Mouse (Mus musculus) E14TG2a.4 (cell line): ENCODE data around the gene Wdr44.
"Not testable (repeated sequence)": the region's sequence is repeated elsewhere in the genome, so short reads cannot be mapped to it uniquely, and the experiment has no call there.

Experiments used
- H3K27me3 ChIP-seq: 2 replicates; pipeline ENCODE4 v1.6.1; 2014; ENCODE audit warnings: low read length, control low read depth; ENCODE audit not compliant: insufficient read depth
- H3K36me3 ChIP-seq: 2 replicates; pipeline ENCODE4 v1.6.1; 2014; ENCODE audit warnings: low read length, control low read depth; ENCODE audit not compliant: insufficient read depth
- H3K4me1 ChIP-seq: replicated peaks from 2 replicates; pipeline ENCODE4 v1.6.1; 2014; ENCODE audit warnings: low read depth, low read length, control low read depth
- H3K4me3 ChIP-seq: replicated peaks from 2 replicates; pipeline ENCODE4 v1.5.1; 2014; ENCODE audit warnings: mild to moderate bottlenecking, low read length
- H3K9me3 ChIP-seq: 2 replicates; pipeline ENCODE4 v1.6.1; 2014; ENCODE audit warnings: low read length, control low read depth
- CTCF ChIP-seq: conservative IDR thresholded peaks from 2 replicates; pipeline ENCODE4 v1.5.1; 2014; ENCODE audit warnings: low read length
- NANOG ChIP-seq: IDR thresholded peaks from 2 replicates; pipeline ENCODE4 v1.6.1; 2014; ENCODE audit warnings: borderline replicate concordance, low read length, mixed read lengths
- POU5F1 ChIP-seq: IDR thresholded peaks from 2 replicates; pipeline ENCODE4 v1.6.1; 2014; ENCODE audit warnings: low read length, borderline replicate concordance

The Wdr44 gene

GRCm38 (mm10) chrX:23767849-23768248 lies 75.0 kb downstream of the Wdr44 start:
- H3K4me3 ChIP-seq: no peak overlapping the region
- TF ChIP-seq CTCF: no peak
- no peak for TF ChIP-seq NANOG
- TF ChIP-seq POU5F1: no peak
- H3K27me3 ChIP-seq: no peaks in the 10 kb centered on the region
- H3K4me1 ChIP-seq: no peaks in the 10 kb centered on the region
- H3K9me3 ChIP-seq: no peaks in the 10 kb centered on the region
- H3K36me3 ChIP-seq: no peaks in the 10 kb centered on the region

GRCm38 (mm10) chrX:23807125-23807524 lies 114.3 kb downstream of the Wdr44 start:
- H3K27me3 ChIP-seq: no peaks in the 10 kb centered on the region
- TF ChIP-seq POU5F1 (no peak), CTCF (no peak), NANOG (no peak)

GRCm38 (mm10) chrX:23810365-23810764 lies 117.5 kb downstream of the Wdr44 start:
- Histone ChIP-seq H3K4me1 (no peaks in the 10 kb centered on the region), H3K9me3 (no peaks in the 10 kb centered on the region), H3K36me3 (no peaks in the 10 kb centered on the region), H3K4me3 (no peak overlapping the region), H3K27me3 (no peaks in the 10 kb centered on the region)
- TF ChIP-seq CTCF: no peak
- TF ChIP-seq NANOG: no peak
- no peak for TF ChIP-seq POU5F1

More at GRCm38 (mm10) chrX:23807125-23807524, 114.3 kb downstream of the Wdr44 start:
- no peaks in the 10 kb centered on the region for H3K36me3 ChIP-seq
- H3K4me1 ChIP-seq: no peaks in the 10 kb centered on the region
- H3K4me3 ChIP-seq: no peak overlapping the region
- no peaks in the 10 kb centered on the region for H3K9me3 ChIP-seq

GRCm38 (mm10) chrX:23813287-23813686 lies 120.4 kb downstream of the Wdr44 start:
- peak; percentile 27 for TF ChIP-seq CTCF
- not testable (repeated sequence) for H3K36me3 ChIP-seq, H3K4me3 ChIP-seq, H3K4me1 ChIP-seq, H3K27me3 ChIP-seq, H3K9me3 ChIP-seq

- H3K27me3 ChIP-seq, H3K36me3 ChIP-seq, H3K4me1 ChIP-seq, H3K4me3 ChIP-seq: not testable (repeated sequence)
- peaks cover 17% of the 10 kb centered on the region; the same call in 1 of the 2 replicates for H3K9me3 ChIP-seq
These were observed 130.0 kb downstream of the Wdr44 start for GRCm38 (mm10) chrX:23822885-23823284.

GRCm38 (mm10) chrX:23823398-23824023 lies 130.7 kb downstream of the Wdr44 start:
- H3K9me3 ChIP-seq: peaks cover 17% of the 10 kb centered on the region; the same call in 1 of the 2 replicates
- H3K27me3 ChIP-seq: no peaks in the 10 kb centered on the region
- no peaks in the 10 kb centered on the region for H3K36me3 ChIP-seq
- H3K4me1 ChIP-seq: no peaks in the 10 kb centered on the region
- H3K4me3 ChIP-seq: 0 out of 2 replicates have a peak overlapping the region, but pooled peaks have one; percentile 17
- TF ChIP-seq NANOG (no peak), POU5F1 (no peak), CTCF (no peak)

- H3K9me3 ChIP-seq: peaks cover 47% of the 10 kb centered on the region
- not testable (repeated sequence) for H3K27me3 ChIP-seq, H3K36me3 ChIP-seq, H3K4me3 ChIP-seq, H3K4me1 ChIP-seq
These were observed 140.9 kb downstream of the Wdr44 start for GRCm38 (mm10) chrX:23833784-23834183.

GRCm38 (mm10) chrX:23840921-23841320 lies 148.1 kb downstream of the Wdr44 start:
- Histone ChIP-seq H3K4me3 (no peak overlapping the region), H3K9me3 (peaks cover 22% of the 10 kb centered on the region), H3K4me1 (no peaks in the 10 kb centered on the region), H3K27me3 (no peaks in the 10 kb centered on the region), H3K36me3 (no peaks in the 10 kb centered on the region)
- no peak for TF ChIP-seq POU5F1
- TF ChIP-seq CTCF: no peak
- TF ChIP-seq NANOG: no peak
